Mouse (Mus musculus) heart, postnatal 0 days (tissue): Measurements from ENCODE around the gene Micu1.

Source experiments
- CTCF ChIP-seq: IDR thresholded peaks from 2 replicates; pipeline ENCODE4 v1.5.1; 2016; ENCODE audit warnings: antibody characterized with exemption, control low read depth, low read depth
- EP300 ChIP-seq: IDR thresholded peaks from 2 replicates; pipeline ENCODE4 v1.6.1; 2016; ENCODE audit warnings: antibody characterized with exemption, low read depth

- TF ChIP-seq EP300 (no peak), CTCF (no peak)
Measured at GRCm38 (mm10) chr10:59880029-59880386, 177.7 kb downstream of the Micu1 start.
